Mouse (Mus musculus): ENCODE data around the gene AU040320.

DNA sequence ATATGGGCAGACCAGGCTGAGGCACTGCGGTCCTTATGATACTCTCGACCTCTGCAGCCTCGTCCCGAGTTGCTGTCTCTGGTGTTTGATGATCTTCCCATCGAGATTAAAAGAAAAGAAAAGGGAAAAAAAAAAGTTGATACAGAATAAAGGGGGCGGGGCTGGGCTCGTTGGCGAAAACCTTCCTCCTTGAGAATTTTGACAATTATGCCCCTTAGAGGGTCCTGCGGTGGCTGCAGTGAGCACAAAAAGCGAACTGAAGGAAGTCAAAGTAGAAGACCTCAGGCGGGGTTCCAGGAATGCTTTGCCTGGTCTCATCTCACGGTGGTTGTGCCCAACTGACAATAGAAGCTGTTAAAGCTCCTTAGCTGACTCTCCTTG is 877 bp downstream of the AU040320 start:
- TF ChIP-seq CTCF (IDR thresholded peaks at IDR 0.05; ENCODE audit: insufficient read depth, low read depth, low read length) (no peak), POLR2A (IDR thresholded peaks at IDR 0.05; ENCODE audit: insufficient read depth, low read depth, low read length) (no peak)
